Mouse (Mus musculus): ENCODE measurements around the gene Ephb1.

DNA sequence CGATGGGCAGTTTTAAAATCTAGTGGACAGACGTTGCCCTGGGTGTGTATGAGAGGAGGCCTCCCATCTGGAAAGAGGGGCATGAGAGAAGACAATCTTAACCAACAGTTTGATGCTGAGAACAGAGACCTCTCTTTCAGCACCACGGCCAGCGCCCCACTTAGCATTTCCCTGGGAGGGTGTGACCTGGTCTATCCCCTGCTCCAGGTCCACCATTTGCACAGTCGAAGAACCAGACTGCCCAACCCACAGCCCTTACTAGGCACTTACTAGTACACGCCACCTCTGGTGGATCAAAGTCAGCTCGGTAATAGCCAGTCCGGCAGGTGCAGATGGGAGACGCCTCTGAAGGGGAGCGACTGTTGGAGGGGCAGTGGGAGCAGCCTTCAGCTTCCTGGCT, 287.9 kb downstream of the Ephb1 start:
- TF ChIP-seq CTCF (IDR thresholded peaks at IDR 0.05; ENCODE audit: control insufficient read depth, insufficient read depth, insufficient replicate concordance, low read depth, low read length) (no peak), POLR2A (IDR thresholded peaks at IDR 0.05; ENCODE audit: control insufficient read depth, low read depth, low read length) (no peak)
